Mouse (Mus musculus): ENCODE results near the gene Cpeb2. TPM values are rescaled to one million over a fixed set of nuclear protein-coding genes. Genes with fewer than 3 reads are reported as not detected.

Gene Cpeb2
- 2.7 and 3.0 TPM in 2 replicates for polyA plus RNA-seq (2015; fragmentation: Nextera tagmentation; extraction: Ambion mirVana)

- H3K4me3 ChIP-seq (replicated peaks) = peak within 1 kb of the TSS; percentile 88
- H3K36me3 ChIP-seq = no peaks in the 10 kb centered on the region
- H3K27me3 ChIP-seq (replicated peaks) = no peaks in the 10 kb centered on the region
- H3K27ac ChIP-seq = peak within 1 kb of the TSS; percentile 99
- H3K4me1 ChIP-seq = no peaks in the 10 kb centered on the region
- WGBS = under 1% methylated on average over 89 of the region's 89 CpGs
- ATAC-seq (ENCODE audit: insufficient read depth, low FRiP score, low read depth) = peak; percentile 89
- H3K9me3 ChIP-seq = no peaks in the 10 kb centered on the region
- peak within 1 kb of the TSS; percentile 92 for H3K4me2 ChIP-seq
- peak within 1 kb of the TSS; percentile 92 for H3K9ac ChIP-seq
Measured at GRCm38 (mm10) chr5:43232480-43233315, at the start of gene Cpeb2. TSS of gene Cpeb2 (plus strand) at chr5:43233170.

- no peaks in the 10 kb centered on the region for H3K9me3 ChIP-seq
- no peak overlapping the region for H3K9ac ChIP-seq
- no peaks in the 10 kb centered on the region for H3K27me3 ChIP-seq (replicated peaks)
- no peak overlapping the region for H3K4me3 ChIP-seq (replicated peaks)
- no peak for ATAC-seq (ENCODE audit: insufficient read depth, low FRiP score, low read depth)
- no peaks in the 10 kb centered on the region for H3K36me3 ChIP-seq
- H3K4me1 ChIP-seq = no peaks in the 10 kb centered on the region
- H3K27ac ChIP-seq = no peak overlapping the region
- no peak overlapping the region for H3K4me2 ChIP-seq
Measured at GRCm38 (mm10) chr5:43183556-43183955, 49.4 kb upstream of the Cpeb2 start.

- Histone ChIP-seq H3K4me2 (no peak overlapping the region), H3K9me3 (no peaks in the 10 kb centered on the region), H3K27me3 (replicated peaks) (no peaks in the 10 kb centered on the region), H3K9ac (no peak overlapping the region), H3K4me3 (replicated peaks) (no peak overlapping the region), H3K4me1 (no peaks in the 10 kb centered on the region), H3K27ac (no peak overlapping the region), H3K36me3 (no peaks in the 10 kb centered on the region)
- ATAC-seq (ENCODE audit: insufficient read depth, low FRiP score, low read depth) = no peak
- 79% methylated on average over 3 of the region's 3 CpGs for WGBS
Measured at GRCm38 (mm10) chr5:43184834-43185233, 48.1 kb upstream of the Cpeb2 start.

GRCm38 (mm10) chr5:43185478-43185877, 47.5 kb upstream of the Cpeb2 start:
- no peaks in the 10 kb centered on the region for H3K9me3 ChIP-seq
- H3K4me2 ChIP-seq = no peak overlapping the region
- H3K36me3 ChIP-seq = no peaks in the 10 kb centered on the region
- no peak for ATAC-seq (ENCODE audit: insufficient read depth, low FRiP score, low read depth)
- WGBS = 85% methylated on average over 3 of the region's 3 CpGs
- no peak overlapping the region for H3K9ac ChIP-seq
- H3K4me3 ChIP-seq (replicated peaks) = no peak overlapping the region
- no peaks in the 10 kb centered on the region for H3K27me3 ChIP-seq (replicated peaks)
- H3K4me1 ChIP-seq = no peaks in the 10 kb centered on the region
- H3K27ac ChIP-seq = no peak overlapping the region

- no peak overlapping the region for H3K9ac ChIP-seq
- no peaks in the 10 kb centered on the region for H3K36me3 ChIP-seq
- WGBS = 64% methylated on average over 4 of the region's 4 CpGs
- no peaks in the 10 kb centered on the region for H3K4me1 ChIP-seq
- no peak for ATAC-seq (ENCODE audit: insufficient read depth, low FRiP score, low read depth)
- H3K9me3 ChIP-seq = no peaks in the 10 kb centered on the region
- H3K27ac ChIP-seq = no peak overlapping the region
- H3K4me2 ChIP-seq = no peak overlapping the region
- no peak overlapping the region for H3K4me3 ChIP-seq (replicated peaks)
- H3K27me3 ChIP-seq (replicated peaks) = no peaks in the 10 kb centered on the region
Measured at GRCm38 (mm10) chr5:43200686-43201085, 32.3 kb upstream of the Cpeb2 start.

GRCm38 (mm10) chr5:43206495-43207053, 26.4 kb upstream of the Cpeb2 start:
- WGBS = 74% methylated on average over 6 of the region's 6 CpGs

GRCm38 (mm10) chr5:43217468-43217867, 15.5 kb upstream of the Cpeb2 start:
- no peak overlapping the region for H3K27ac ChIP-seq

More at GRCm38 (mm10) chr5:43206495-43207053, 26.4 kb upstream of the Cpeb2 start:
- no peaks in the 10 kb centered on the region for H3K9me3 ChIP-seq
- no peak overlapping the region for H3K27ac ChIP-seq
- ATAC-seq (ENCODE audit: insufficient read depth, low FRiP score, low read depth) = no peak
- H3K9ac ChIP-seq = no peak overlapping the region
- H3K4me3 ChIP-seq (replicated peaks) = no peak overlapping the region
- no peak overlapping the region for H3K4me2 ChIP-seq
- H3K4me1 ChIP-seq = no peaks in the 10 kb centered on the region
- H3K36me3 ChIP-seq = no peaks in the 10 kb centered on the region
- no peaks in the 10 kb centered on the region for H3K27me3 ChIP-seq (replicated peaks)

GRCm38 (mm10) chr5:43217987-43218846, 14.8 kb upstream of the Cpeb2 start:
- Histone ChIP-seq H3K4me1 (0 out of 2 replicates have a peak, but pooled peaks cover 4% of the 10 kb centered on the region), H3K27ac (peak overlapping the region; percentile 0; the same call in 1 of the 2 replicates), H3K4me3 (replicated peaks) (no peak overlapping the region), H3K9ac (no peak overlapping the region), H3K9me3 (no peaks in the 10 kb centered on the region), H3K4me2 (no peak overlapping the region), H3K27me3 (replicated peaks) (no peaks in the 10 kb centered on the region), H3K36me3 (no peaks in the 10 kb centered on the region)
- WGBS = 55% methylated on average over 10 of the region's 10 CpGs
- no peak; the same call in 1 of the 2 replicates for ATAC-seq (ENCODE audit: insufficient read depth, low FRiP score, low read depth)

More at GRCm38 (mm10) chr5:43217468-43217867, 15.5 kb upstream of the Cpeb2 start:
- Histone ChIP-seq H3K4me3 (replicated peaks) (no peak overlapping the region), H3K9ac (no peak overlapping the region), H3K36me3 (no peaks in the 10 kb centered on the region), H3K9me3 (no peaks in the 10 kb centered on the region), H3K4me1 (0 out of 2 replicates have a peak, but pooled peaks cover 4% of the 10 kb centered on the region), H3K27me3 (replicated peaks) (no peaks in the 10 kb centered on the region), H3K4me2 (no peak overlapping the region)
- peak; percentile 66; the same call in 1 of the 2 replicates for ATAC-seq (ENCODE audit: insufficient read depth, low FRiP score, low read depth)
- 20% methylated on average over 4 of the region's 4 CpGs for WGBS

- H3K9me3 ChIP-seq = no peaks in the 10 kb centered on the region
- WGBS = 28% methylated on average over 1 of the region's 1 CpGs
- 0 out of 2 replicates have a peak overlapping the region, but pooled peaks have one; percentile 0 for H3K27ac ChIP-seq
- H3K27me3 ChIP-seq (replicated peaks) = no peaks in the 10 kb centered on the region
- no peak; the same call in 1 of the 2 replicates for ATAC-seq (ENCODE audit: insufficient read depth, low FRiP score, low read depth)
- no peak overlapping the region for H3K4me2 ChIP-seq
- H3K9ac ChIP-seq = no peak overlapping the region
- H3K36me3 ChIP-seq = no peaks in the 10 kb centered on the region
- H3K4me1 ChIP-seq = 0 out of 2 replicates have a peak, but pooled peaks cover 4% of the 10 kb centered on the region
- H3K4me3 ChIP-seq (replicated peaks) = no peak overlapping the region
Measured at GRCm38 (mm10) chr5:43218847-43219132, 14.2 kb upstream of the Cpeb2 start.

GRCm38 (mm10) chr5:43223359-43223758, 9.6 kb upstream of the Cpeb2 start:
- 73% methylated on average over 4 of the region's 4 CpGs for WGBS
- Histone ChIP-seq H3K4me3 (replicated peaks) (no peak overlapping the region), H3K9me3 (no peaks in the 10 kb centered on the region), H3K4me1 (no peaks in the 10 kb centered on the region), H3K9ac (no peak overlapping the region), H3K4me2 (no peak overlapping the region), H3K27me3 (replicated peaks) (no peaks in the 10 kb centered on the region), H3K27ac (no peak overlapping the region), H3K36me3 (no peaks in the 10 kb centered on the region)
- ATAC-seq (ENCODE audit: insufficient read depth, low FRiP score, low read depth) = no peak

- H3K9me3 ChIP-seq = no peaks in the 10 kb centered on the region
- no peaks in the 10 kb centered on the region for H3K36me3 ChIP-seq
- no peaks in the 10 kb centered on the region for H3K27me3 ChIP-seq (replicated peaks)
- no peak overlapping the region for H3K9ac ChIP-seq
- no peak for ATAC-seq (ENCODE audit: insufficient read depth, low FRiP score, low read depth)
- no peak overlapping the region for H3K4me3 ChIP-seq (replicated peaks)
- no peak overlapping the region for H3K27ac ChIP-seq
- no peak overlapping the region for H3K4me2 ChIP-seq
- 64% methylated on average over 3 of the region's 3 CpGs for WGBS
- no peaks in the 10 kb centered on the region for H3K4me1 ChIP-seq
Measured at GRCm38 (mm10) chr5:43224245-43224644, 8.7 kb upstream of the Cpeb2 start.

GRCm38 (mm10) chr5:43226160-43226559, 6.8 kb upstream of the Cpeb2 start:
- Histone ChIP-seq H3K4me1 (no peaks in the 10 kb centered on the region), H3K27ac (no peak overlapping the region), H3K9me3 (no peaks in the 10 kb centered on the region), H3K27me3 (replicated peaks) (no peaks in the 10 kb centered on the region), H3K36me3 (no peaks in the 10 kb centered on the region), H3K4me2 (no peak overlapping the region), H3K4me3 (replicated peaks) (no peak overlapping the region), H3K9ac (no peak overlapping the region)
- ATAC-seq (ENCODE audit: insufficient read depth, low FRiP score, low read depth) = no peak
